Mouse (Mus musculus): ENCODE measurements around the gene Gm9803.
"Not testable (repeated sequence)": the region's sequence is repeated elsewhere in the genome, so short reads cannot be mapped to it uniquely, and the experiment has no call there.

The Gm9803 gene

GRCm38 (mm10) chr10:43523931-43524330 lies at the start of gene Gm9803:
Gene Gm9803, plus strand, starts transcription at chr10:43524084.
- DNase-seq: not testable (repeated sequence)

- DNase-seq: no peak
Measured at GRCm38 (mm10) chr10:43475376-43475775, 48.5 kb upstream of the Gm9803 start.

- no peak for DNase-seq
Measured at GRCm38 (mm10) chr10:43477459-43477858, 46.4 kb upstream of the Gm9803 start.

- DNase-seq: peak; percentile 73
Measured at GRCm38 (mm10) chr10:43477865-43478681, 45.8 kb upstream of the Gm9803 start.

- peak; percentile 50 for DNase-seq
Measured at GRCm38 (mm10) chr10:43478751-43479435, 45.0 kb upstream of the Gm9803 start, which contains the start of gene Bend3. Gene Bend3, plus strand, starts transcription at chr10:43478831.

GRCm38 (mm10) chr10:43479436-43480157 lies 44.3 kb upstream of the Gm9803 start:
- DNase-seq: peak; percentile 86

GRCm38 (mm10) chr10:43480227-43480849 lies 43.5 kb upstream of the Gm9803 start:
- DNase-seq: no peak

GRCm38 (mm10) chr10:43481179-43481578 lies 42.7 kb upstream of the Gm9803 start:
- no peak for DNase-seq

- DNase-seq: no peak
Measured at GRCm38 (mm10) chr10:43482021-43482420, 41.9 kb upstream of the Gm9803 start.

GRCm38 (mm10) chr10:43483426-43483995 lies 40.4 kb upstream of the Gm9803 start:
- DNase-seq: no peak

- no peak for DNase-seq
Measured at GRCm38 (mm10) chr10:43485751-43486268, 38.1 kb upstream of the Gm9803 start.

GRCm38 (mm10) chr10:43487441-43488010 lies 36.4 kb upstream of the Gm9803 start:
- no peak for DNase-seq

GRCm38 (mm10) chr10:43488258-43488657 lies 35.6 kb upstream of the Gm9803 start:
- no peak for DNase-seq

- no peak for DNase-seq
Measured at GRCm38 (mm10) chr10:43489139-43489538, 34.7 kb upstream of the Gm9803 start.

GRCm38 (mm10) chr10:43489550-43489949 lies 34.3 kb upstream of the Gm9803 start:
- peak; percentile 72 for DNase-seq

GRCm38 (mm10) chr10:43490034-43490433 lies 33.9 kb upstream of the Gm9803 start:
- DNase-seq: no peak

GRCm38 (mm10) chr10:43490846-43491245 lies 33.0 kb upstream of the Gm9803 start:
- peak; percentile 87 for DNase-seq

- DNase-seq: no peak
Measured at GRCm38 (mm10) chr10:43502599-43502998, 21.3 kb upstream of the Gm9803 start.

GRCm38 (mm10) chr10:43504291-43504690 lies 19.6 kb upstream of the Gm9803 start:
- DNase-seq: no peak

GRCm38 (mm10) chr10:43507051-43507450 lies 16.8 kb upstream of the Gm9803 start:
- DNase-seq: no peak

GRCm38 (mm10) chr10:43509228-43509627 lies 14.7 kb upstream of the Gm9803 start:
- no peak for DNase-seq

GRCm38 (mm10) chr10:43512976-43513375 lies 10.9 kb upstream of the Gm9803 start:
- no peak for DNase-seq

All from kidney, adult 11 months (tissue).